Mouse (Mus musculus) retina, postnatal 7 days (tissue): ENCODE results near the gene Gm2016.
"Not testable (repeated sequence)": the region's sequence is repeated elsewhere in the genome, so short reads cannot be mapped to it uniquely, and the experiment has no call there.

Source experiments
- DNase-seq: peaks from one replicate; pipeline ENCODE4 v3.0.0-alpha.2; 2012; ENCODE audit warnings: low read depth, low spot score

Gm2016 gene

DNA sequence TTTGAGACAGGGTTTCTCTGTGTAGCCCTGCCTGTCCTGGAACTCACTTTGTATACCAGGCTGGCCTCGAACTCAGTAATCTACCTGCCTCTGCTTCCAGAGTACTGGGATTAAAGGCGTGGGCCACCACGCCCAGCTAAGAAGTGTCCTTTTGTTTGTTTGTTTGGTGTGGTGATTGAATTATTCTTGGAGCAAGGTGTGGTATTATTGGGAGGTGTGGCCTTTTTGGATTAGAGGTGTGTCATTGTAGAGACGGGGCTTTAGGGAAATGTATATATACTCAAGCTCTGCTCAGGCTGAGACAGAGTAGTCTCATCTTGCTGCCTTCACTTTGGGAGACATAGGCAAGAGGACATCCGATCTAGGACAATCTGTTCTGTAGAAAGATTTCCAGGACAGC, at the start of gene Gm2016:
TSS of gene Gm2016 (plus strand) at position 301 of the 400 bp plus-strand sequence.
- not testable (repeated sequence) for DNase-seq

DNA sequence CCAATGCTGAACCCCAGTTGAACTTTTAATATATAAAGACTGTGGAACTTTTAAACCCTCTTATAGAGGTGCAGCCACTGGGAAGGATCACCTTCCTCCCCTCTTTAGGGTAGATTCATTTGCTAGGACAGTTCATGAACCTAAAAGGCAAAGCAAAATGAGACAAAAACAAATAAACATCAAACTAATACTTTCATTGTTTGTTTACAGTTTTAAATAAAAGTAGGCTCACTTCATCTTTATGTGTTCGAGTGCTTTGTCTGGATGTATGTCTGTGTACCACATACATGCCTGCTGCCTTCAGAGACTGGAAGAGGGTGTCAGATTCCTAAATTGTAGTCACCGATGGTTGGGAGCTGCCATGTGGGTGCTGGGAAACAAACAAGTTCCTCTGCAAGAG, 31.6 kb upstream of the Gm2016 start, which contains the start of gene Gm2001:
TSS of gene Gm2001 (minus strand) at position 101 of the 400 bp plus-strand sequence.
- DNase-seq, result not testable (repeated sequence)

GRCm38 (mm10) chr12:87850657-87851056, 23.2 kb upstream of the Gm2016 start:
- not testable (repeated sequence) for DNase-seq

DNA sequence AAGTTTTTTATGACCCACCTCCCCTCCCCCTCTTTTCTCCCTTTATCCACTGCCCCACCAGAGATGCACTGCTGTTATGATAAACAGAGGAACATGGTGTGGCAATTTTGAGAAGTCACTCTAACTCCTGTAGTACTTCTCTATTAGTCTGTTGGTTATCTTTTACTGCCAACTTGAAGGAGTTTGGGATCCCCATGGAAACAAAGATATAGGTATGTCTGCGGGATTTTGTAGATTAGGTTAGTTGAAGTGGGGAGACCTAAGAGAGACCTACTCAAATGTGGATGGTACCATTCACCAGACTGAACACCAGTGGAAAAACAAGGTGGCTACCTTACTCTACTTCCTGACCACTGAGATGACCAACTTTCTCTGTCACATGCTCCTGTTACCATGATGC, 17.8 kb upstream of the Gm2016 start:
- DNase-seq, result not testable (repeated sequence)

GRCm38 (mm10) chr12:87861740-87862692, 11.9 kb upstream of the Gm2016 start:
- not testable (repeated sequence) for DNase-seq

- DNase-seq, result not testable (repeated sequence)
These were observed 10.2 kb upstream of the Gm2016 start for GRCm38 (mm10) chr12:87863638-87864037.

GRCm38 (mm10) chr12:87864048-87864447, 9.8 kb upstream of the Gm2016 start:
- DNase-seq, result not testable (repeated sequence)

GRCm38 (mm10) chr12:87895070-87895469, 21.2 kb downstream of the Gm2016 start, which contains the start of gene Gm2022:
TSS of gene Gm2022 (plus strand) at chr12:87895370.
- not testable (repeated sequence) for DNase-seq

DNA sequence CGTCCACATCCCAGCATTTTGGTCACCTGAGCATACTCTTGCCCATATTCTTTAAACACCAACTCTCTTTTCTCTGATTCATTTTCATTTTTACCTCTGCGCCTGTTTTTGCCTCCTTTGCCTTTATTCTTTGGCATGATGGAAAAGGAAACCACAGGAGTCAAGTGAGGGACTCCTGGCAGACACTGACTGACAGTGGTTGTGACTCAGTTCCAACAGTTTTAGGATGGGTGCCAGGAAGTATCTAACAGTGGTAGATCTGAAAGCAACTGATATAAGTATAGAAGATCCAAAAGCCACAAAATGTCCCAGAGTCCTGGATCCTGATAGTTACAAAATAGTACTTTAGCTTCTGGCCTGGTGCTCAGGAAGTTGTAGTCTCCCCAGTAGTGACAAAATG, 45.8 kb downstream of the Gm2016 start, which contains the start of gene Gm2035:
TSS of gene Gm2035 (minus strand) at position 137 of the 400 bp plus-strand sequence.
- DNase-seq, result not testable (repeated sequence)
